Mouse (Mus musculus): Measurements from ENCODE around the gene Pdilt. TPM values are rescaled to one million over a fixed set of nuclear protein-coding genes. Genes with fewer than 3 reads are reported as not detected.

Gene Pdilt
- total and polyA plus RNA-seq, 2 experiments from 2014 or later: not detected

- no peak overlapping the region for H3K4me3 ChIP-seq (ENCODE audit: low read depth, low read length)
- H3K27me3 ChIP-seq (ENCODE audit: control insufficient read depth, insufficient read depth, low read length): 0 out of 2 replicates have a peak, but pooled peaks cover 4% of the 10 kb centered on the region
- H3K4me1 ChIP-seq (ENCODE audit: control insufficient read depth, insufficient read depth): no peaks in the 10 kb centered on the region
- no peak for TF ChIP-seq CTCF (IDR thresholded peaks at IDR 0.05; ENCODE audit: low read depth)
- TF ChIP-seq EP300 (IDR thresholded peaks at IDR 0.05; ENCODE audit: low read depth): no peak
- H3K27ac ChIP-seq (ENCODE audit: low read depth): no peak overlapping the region
- no peak overlapping the region for H3K9ac ChIP-seq (replicated peaks; ENCODE audit: low read depth, low read length)
- 85% methylated on average over 4 of the region's 4 CpGs for WGBS
- H3K4me2 ChIP-seq (ENCODE audit: low read depth, low read length): no peak overlapping the region
- H3K9me3 ChIP-seq (replicated peaks; ENCODE audit: control insufficient read depth, low read length): no peaks in the 10 kb centered on the region
- ATAC-seq (ENCODE audit: insufficient read depth, low read depth): no peak
- H3K36me3 ChIP-seq (replicated peaks; ENCODE audit: control insufficient read depth, insufficient read depth, low read length): no peaks in the 10 kb centered on the region
- no peak for DNase-seq (ENCODE audit: low spot score)
These were observed 12.1 kb downstream of the Pdilt start for GRCm38 (mm10) chr7:119511143-119511542.

GRCm38 (mm10) chr7:119490041-119490780 lies 33.1 kb downstream of the Pdilt start:
- ATAC-seq (ENCODE audit: insufficient read depth, low read depth) (no peak), DNase-seq (ENCODE audit: low spot score) (no peak)
- Histone ChIP-seq H3K27ac (ENCODE audit: low read depth) (no peak overlapping the region), H3K9ac (replicated peaks; ENCODE audit: low read depth, low read length) (no peak overlapping the region), H3K36me3 (replicated peaks; ENCODE audit: control insufficient read depth, insufficient read depth, low read length) (no peaks in the 10 kb centered on the region), H3K27me3 (ENCODE audit: control insufficient read depth, insufficient read depth, low read length) (no peaks in the 10 kb centered on the region), H3K4me2 (ENCODE audit: low read depth, low read length) (no peak overlapping the region), H3K4me3 (ENCODE audit: low read depth, low read length) (no peak overlapping the region), H3K4me1 (ENCODE audit: control insufficient read depth, insufficient read depth) (no peaks in the 10 kb centered on the region), H3K9me3 (replicated peaks; ENCODE audit: control insufficient read depth, low read length) (no peaks in the 10 kb centered on the region)
- TF ChIP-seq EP300 (IDR thresholded peaks at IDR 0.05; ENCODE audit: low read depth) (no peak), CTCF (IDR thresholded peaks at IDR 0.05; ENCODE audit: low read depth) (no peak)
- WGBS: 63% methylated on average over 4 of the region's 4 CpGs

- Histone ChIP-seq H3K36me3 (replicated peaks; ENCODE audit: control insufficient read depth, insufficient read depth, low read length) (no peaks in the 10 kb centered on the region), H3K27me3 (ENCODE audit: control insufficient read depth, insufficient read depth, low read length) (no peaks in the 10 kb centered on the region), H3K9me3 (replicated peaks; ENCODE audit: control insufficient read depth, low read length) (no peaks in the 10 kb centered on the region), H3K4me2 (ENCODE audit: low read depth, low read length) (no peak overlapping the region), H3K9ac (replicated peaks; ENCODE audit: low read depth, low read length) (no peak overlapping the region), H3K27ac (ENCODE audit: low read depth) (no peak overlapping the region), H3K4me3 (ENCODE audit: low read depth, low read length) (no peak overlapping the region), H3K4me1 (ENCODE audit: control insufficient read depth, insufficient read depth) (no peaks in the 10 kb centered on the region)
- DNase-seq (ENCODE audit: low spot score) (no peak), ATAC-seq (ENCODE audit: insufficient read depth, low read depth) (no peak)
- 80% methylated on average over 5 of the region's 5 CpGs for WGBS
- TF ChIP-seq EP300 (IDR thresholded peaks at IDR 0.05; ENCODE audit: low read depth) (no peak), CTCF (IDR thresholded peaks at IDR 0.05; ENCODE audit: low read depth) (no peak)
These were observed 36.6 kb downstream of the Pdilt start for GRCm38 (mm10) chr7:119486683-119487082.

- Histone ChIP-seq H3K9me3 (replicated peaks; ENCODE audit: control insufficient read depth, low read length) (no peaks in the 10 kb centered on the region), H3K4me3 (ENCODE audit: low read depth, low read length) (no peak overlapping the region), H3K27me3 (ENCODE audit: control insufficient read depth, insufficient read depth, low read length) (no peaks in the 10 kb centered on the region), H3K4me1 (ENCODE audit: control insufficient read depth, insufficient read depth) (no peaks in the 10 kb centered on the region), H3K36me3 (replicated peaks; ENCODE audit: control insufficient read depth, insufficient read depth, low read length) (no peaks in the 10 kb centered on the region), H3K9ac (replicated peaks; ENCODE audit: low read depth, low read length) (no peak overlapping the region), H3K4me2 (ENCODE audit: low read depth, low read length) (no peak overlapping the region), H3K27ac (ENCODE audit: low read depth) (no peak overlapping the region)
- TF ChIP-seq CTCF (IDR thresholded peaks at IDR 0.05; ENCODE audit: low read depth) (no peak), EP300 (IDR thresholded peaks at IDR 0.05; ENCODE audit: low read depth) (no peak)
- 63% methylated on average over 4 of the region's 4 CpGs for WGBS
- ATAC-seq (ENCODE audit: insufficient read depth, low read depth) (no peak), DNase-seq (ENCODE audit: low spot score) (no peak)
These were observed 39.1 kb downstream of the Pdilt start for GRCm38 (mm10) chr7:119484154-119484553.

GRCm38 (mm10) chr7:119479256-119479655 lies 44.0 kb downstream of the Pdilt start, which contains the start of gene Umod:
Gene Umod (minus strand): TSS chr7:119479282.
- H3K9ac ChIP-seq (replicated peaks; ENCODE audit: low read depth, low read length): no peak within 1 kb of the TSS
- H3K4me1 ChIP-seq (ENCODE audit: control insufficient read depth, insufficient read depth): no peaks in the 10 kb centered on the region
- DNase-seq (ENCODE audit: low spot score): no peak
- H3K9me3 ChIP-seq (replicated peaks; ENCODE audit: control insufficient read depth, low read length): no peaks in the 10 kb centered on the region
- no peaks in the 10 kb centered on the region for H3K27me3 ChIP-seq (ENCODE audit: control insufficient read depth, insufficient read depth, low read length)
- H3K36me3 ChIP-seq (replicated peaks; ENCODE audit: control insufficient read depth, insufficient read depth, low read length): no peaks in the 10 kb centered on the region
- no peak for ATAC-seq (ENCODE audit: insufficient read depth, low read depth)
- H3K27ac ChIP-seq (ENCODE audit: low read depth): no peak within 1 kb of the TSS
- TF ChIP-seq CTCF (IDR thresholded peaks at IDR 0.05; ENCODE audit: low read depth) (no peak), EP300 (IDR thresholded peaks at IDR 0.05; ENCODE audit: low read depth) (no peak)
- no peak within 1 kb of the TSS for H3K4me3 ChIP-seq (ENCODE audit: low read depth, low read length)
- no peak within 1 kb of the TSS for H3K4me2 ChIP-seq (ENCODE audit: low read depth, low read length)

All from heart, postnatal 0 days (tissue).